Mouse (Mus musculus) gastrocnemius, postnatal 4 days (tissue): ENCODE data around the gene Tars. TPM values are rescaled to one million over a fixed set of nuclear protein-coding genes. Genes with fewer than 3 reads are reported as not detected.

Experiments
- DNase-seq, 2 experiments: peaks; one replicate each; pipeline ENCODE4 v3.0.0; 2021 to 2022; ENCODE audit warnings: low spot score in 2 of 2, mixed read lengths in 2 of 2
- total RNA-seq, 2 experiments: library from RNA; stranded (reverse); gene quantifications; 2 replicates each; pipeline ENCODE4 v1.2.3; 2021

Tars gene
- total RNA-seq, 2 experiments from 2014 or later = 38.8 to 43.9 TPM

- DNase-seq = peak in 1 of 2 experiments; percentile 57
Measured at GRCm38 (mm10) chr15:11364795-11365194, 34.7 kb downstream of the Tars start.

- no peak for DNase-seq
Measured at GRCm38 (mm10) chr15:11364112-11364511, 35.4 kb downstream of the Tars start.

GRCm38 (mm10) chr15:11361824-11362223, 37.6 kb downstream of the Tars start:
- DNase-seq = no peak

GRCm38 (mm10) chr15:11360888-11361287, 38.6 kb downstream of the Tars start:
- DNase-seq = no peak

GRCm38 (mm10) chr15:11357501-11357900, 42.0 kb downstream of the Tars start:
- no peak for DNase-seq

GRCm38 (mm10) chr15:11355865-11356264, 43.6 kb downstream of the Tars start:
- no peak for DNase-seq

GRCm38 (mm10) chr15:11339467-11340180, 59.8 kb downstream of the Tars start:
- no peak for DNase-seq
